Mouse (Mus musculus): Measurements from ENCODE around the gene Klk5. TPM values are rescaled to one million over a fixed set of nuclear protein-coding genes. Genes with fewer than 3 reads are reported as not detected.

Gene Klk5
- not detected in 2 replicates for polyA plus RNA-seq (2012; rRNA removed)

- no peak for DNase-seq (ENCODE audit: low spot score)
Measured at GRCm38 (mm10) chr7:43841701-43842100, at the start of gene Klk5. Klk5 (plus strand) TSS chr7:43841971.

GRCm38 (mm10) chr7:43796355-43796754, 45.4 kb upstream of the Klk5 start:
- DNase-seq (ENCODE audit: low spot score) = no peak

GRCm38 (mm10) chr7:43797333-43797769, 44.4 kb upstream of the Klk5 start, which contains the start of gene Klk8:
Klk8 (plus strand) TSS chr7:43797577.
- no peak for DNase-seq (ENCODE audit: low spot score)

- no peak for DNase-seq (ENCODE audit: low spot score)
Measured at GRCm38 (mm10) chr7:43797844-43798462, 43.8 kb upstream of the Klk5 start.

GRCm38 (mm10) chr7:43799876-43800275, 41.9 kb upstream of the Klk5 start:
- DNase-seq (ENCODE audit: low spot score) = no peak

GRCm38 (mm10) chr7:43810994-43811393, 30.8 kb upstream of the Klk5 start, which contains the start of gene Klk7:
Klk7 (plus strand) TSS chr7:43811294.
- DNase-seq (ENCODE audit: low spot score) = no peak

- no peak for DNase-seq (ENCODE audit: low spot score)
Measured at GRCm38 (mm10) chr7:43815211-43815610, 26.6 kb upstream of the Klk5 start.

GRCm38 (mm10) chr7:43816746-43817145, 25.0 kb upstream of the Klk5 start:
- DNase-seq (ENCODE audit: low spot score) = no peak

- DNase-seq (ENCODE audit: low spot score) = no peak
Measured at GRCm38 (mm10) chr7:43821581-43821980, 20.2 kb upstream of the Klk5 start.

GRCm38 (mm10) chr7:43824199-43824598, 17.6 kb upstream of the Klk5 start, which contains the start of gene Klk6:
Klk6 (plus strand) TSS chr7:43824499.
- no peak for DNase-seq (ENCODE audit: low spot score)

- no peak for DNase-seq (ENCODE audit: low spot score)
Measured at GRCm38 (mm10) chr7:43826056-43826455, 15.7 kb upstream of the Klk5 start.

GRCm38 (mm10) chr7:43827706-43828105, 14.1 kb upstream of the Klk5 start:
- DNase-seq (ENCODE audit: low spot score) = no peak

- no peak for DNase-seq (ENCODE audit: low spot score)
Measured at GRCm38 (mm10) chr7:43829006-43829405, 12.8 kb upstream of the Klk5 start.

- DNase-seq (ENCODE audit: low spot score) = no peak
Measured at GRCm38 (mm10) chr7:43843801-43844200, 2.0 kb downstream of the Klk5 start.

- no peak for DNase-seq (ENCODE audit: low spot score)
Measured at GRCm38 (mm10) chr7:43851616-43852015, 9.8 kb downstream of the Klk5 start.

- no peak for DNase-seq (ENCODE audit: low spot score)
Measured at GRCm38 (mm10) chr7:43854642-43855380, 13.0 kb downstream of the Klk5 start.

- peak; percentile 9 for DNase-seq (ENCODE audit: low spot score)
Measured at GRCm38 (mm10) chr7:43855709-43856108, 13.9 kb downstream of the Klk5 start.

GRCm38 (mm10) chr7:43856307-43856706, 14.5 kb downstream of the Klk5 start:
- no peak for DNase-seq (ENCODE audit: low spot score)

GRCm38 (mm10) chr7:43857501-43857900, 15.7 kb downstream of the Klk5 start:
- no peak for DNase-seq (ENCODE audit: low spot score)

- peak; percentile 10 for DNase-seq (ENCODE audit: low spot score)
Measured at GRCm38 (mm10) chr7:43860411-43860810, 18.6 kb downstream of the Klk5 start.

- peak; percentile 57 for DNase-seq (ENCODE audit: low spot score)
Measured at GRCm38 (mm10) chr7:43873237-43873636, 31.5 kb downstream of the Klk5 start.

- no peak for DNase-seq (ENCODE audit: low spot score)
Measured at GRCm38 (mm10) chr7:43873674-43874073, 31.9 kb downstream of the Klk5 start.

- DNase-seq (ENCODE audit: low spot score) = no peak
Measured at GRCm38 (mm10) chr7:43874868-43875375, 33.2 kb downstream of the Klk5 start.
